Mouse (Mus musculus) heart, embryonic 13.5 days (tissue): Measurements from ENCODE around the gene Rela. TPM values are rescaled to one million over a fixed set of nuclear protein-coding genes. Genes with fewer than 3 reads are reported as not detected.

Experiments used
- ATAC-seq: fragments of 200-750 bp; cut with Nextera tagmentation; 2 replicates; pipeline ENCODE4 v1.8.0; 2017; ENCODE audit warnings: moderate TSS enrichment; ENCODE audit not compliant: insufficient number of reproducible peaks, low FRiP score, low TSS enrichment; ENCODE audit errors: extremely low read depth
- H3K27ac ChIP-seq: fragments of 300-500 bp; sonication (generic); replicated peaks from 2 replicates; pipeline ENCODE4 v1.5.1; 2015; ENCODE audit warnings: moderate library complexity, mild to moderate bottlenecking, inconsistent platforms
- H3K27me3 ChIP-seq: fragments of 300-500 bp; sonication (generic); replicated peaks from 2 replicates; pipeline ENCODE4 v1.6.1; 2015; ENCODE audit warnings: mild to moderate bottlenecking, inconsistent platforms
- H3K36me3 ChIP-seq: fragments of 300-500 bp; sonication (generic); 2 replicates; pipeline ENCODE4 v1.6.1; 2015; ENCODE audit warnings: mild to moderate bottlenecking, inconsistent platforms
- H3K4me1 ChIP-seq: fragments of 300-500 bp; sonication (generic); 2 replicates; pipeline ENCODE4 v1.6.1; 2015; ENCODE audit warnings: inconsistent platforms
- H3K4me2 ChIP-seq: fragments of 300-500 bp; sonication (generic); 2 replicates; pipeline ENCODE4 v1.6.1; 2015; ENCODE audit warnings: inconsistent platforms, mild to moderate bottlenecking, moderate library complexity
- H3K4me3 ChIP-seq: fragments of 300-500 bp; sonication (generic); 2 replicates; pipeline ENCODE4 v1.5.1; 2015; ENCODE audit warnings: moderate library complexity, mild to moderate bottlenecking, inconsistent platforms
- H3K9ac ChIP-seq: fragments of 300-500 bp; sonication (generic); 2 replicates; pipeline ENCODE4 v1.6.1; 2015; ENCODE audit warnings: inconsistent platforms, mild to moderate bottlenecking, moderate library complexity
- H3K9me3 ChIP-seq: fragments of 300-500 bp; sonication (generic); 2 replicates; pipeline ENCODE4 v1.6.1; 2016; ENCODE audit warnings: inconsistent platforms
- WGBS: fragments of 180-500 bp; shearing (Covaris S2); methylation state at CpG from one replicate; pipeline ENCODE4 v1.1.7; 2015; ENCODE audit warnings: mixed read lengths; 5-methylcytosine and 5-hydroxymethylcytosine counted together
- microRNA-seq: library from miRNA; unstranded; fragments of <30 nt; microRNA quantifications from one replicate; pipeline ENCODE4, GENCODE M21; 2016
- polyA plus RNA-seq: library from polyadenylated mRNA; unstranded; fragments of >200 nt; fragmentation: Nextera tagmentation; extraction: Ambion mirVana; gene quantifications from 2 replicates; pipeline ENCODE4 v1.2.1, GENCODE M21; 2015

The Rela gene
- polyA plus RNA-seq, 1 experiment from 2014 or later, result 35.9 TPM

- H3K36me3 ChIP-seq, result peaks cover 58% of the 10 kb centered on the region
- no peaks in the 10 kb centered on the region for H3K9me3 ChIP-seq
- peaks cover 54% of the 10 kb centered on the region for H3K4me1 ChIP-seq
- peak; percentile 40; the same call in 1 of the 2 replicates for ATAC-seq
- H3K27me3 ChIP-seq, result no peaks in the 10 kb centered on the region
- 8% methylated on average over 42 of the region's 42 CpGs for WGBS
- peak overlapping the region; percentile 96 for H3K27ac ChIP-seq
- peak overlapping the region; percentile 81 for H3K4me3 ChIP-seq
- peak overlapping the region; percentile 96 for H3K9ac ChIP-seq
- peak overlapping the region; percentile 99 for H3K4me2 ChIP-seq
These were observed 52.5 kb downstream of the Rela start for GRCm38 (mm10) chr19:5689565-5690342.

- Histone ChIP-seq H3K27ac (peak overlapping the region; percentile 96), H3K9ac (peak overlapping the region; percentile 96), H3K4me1 (peaks cover 54% of the 10 kb centered on the region), H3K9me3 (no peaks in the 10 kb centered on the region), H3K4me2 (peak overlapping the region; percentile 99), H3K27me3 (no peaks in the 10 kb centered on the region), H3K4me3 (peak overlapping the region; percentile 81), H3K36me3 (peaks cover 58% of the 10 kb centered on the region)
- ATAC-seq, result no peak
- 46% methylated on average over 15 of the region's 15 CpGs for WGBS
These were observed 53.1 kb downstream of the Rela start for GRCm38 (mm10) chr19:5690343-5690735.

GRCm38 (mm10) chr19:5691601-5692000 is 54.3 kb downstream of the Rela start:
- H3K27me3 ChIP-seq, result no peaks in the 10 kb centered on the region
- peaks cover 63% of the 10 kb centered on the region for H3K4me1 ChIP-seq
- H3K9ac ChIP-seq, result peak overlapping the region; percentile 96
- no peak for ATAC-seq
- H3K4me2 ChIP-seq, result peak overlapping the region; percentile 99
- H3K9me3 ChIP-seq, result no peaks in the 10 kb centered on the region
- peaks cover 58% of the 10 kb centered on the region for H3K36me3 ChIP-seq
- WGBS, result 63% methylated on average over 5 of the region's 5 CpGs
- peak overlapping the region; percentile 96 for H3K27ac ChIP-seq
- H3K4me3 ChIP-seq, result peak overlapping the region; percentile 81

- Histone ChIP-seq H3K4me1 (peaks cover 59% of the 10 kb centered on the region), H3K27me3 (no peaks in the 10 kb centered on the region), H3K9ac (peak overlapping the region; percentile 96), H3K27ac (peak overlapping the region; percentile 96), H3K4me2 (peak overlapping the region; percentile 99), H3K9me3 (no peaks in the 10 kb centered on the region), H3K4me3 (peak overlapping the region; percentile 81), H3K36me3 (peaks cover 62% of the 10 kb centered on the region)
- ATAC-seq, result no peak
- 60% methylated on average over 10 of the region's 10 CpGs for WGBS
These were observed 55.0 kb downstream of the Rela start for GRCm38 (mm10) chr19:5692086-5692912.

- WGBS, result 63% methylated on average over 10 of the region's 10 CpGs
- H3K36me3 ChIP-seq, result peaks cover 68% of the 10 kb centered on the region
These were observed 55.7 kb downstream of the Rela start for GRCm38 (mm10) chr19:5692913-5693396.

GRCm38 (mm10) chr19:5693801-5694200 is 56.5 kb downstream of the Rela start:
- ATAC-seq, result no peak

More at GRCm38 (mm10) chr19:5692913-5693396, 55.7 kb downstream of the Rela start:
- H3K9ac ChIP-seq, result peak overlapping the region; percentile 96
- H3K27me3 ChIP-seq, result no peaks in the 10 kb centered on the region
- no peak for ATAC-seq
- H3K4me2 ChIP-seq, result peak overlapping the region; percentile 99
- peak overlapping the region; percentile 96 for H3K27ac ChIP-seq
- H3K9me3 ChIP-seq, result no peaks in the 10 kb centered on the region
- H3K4me1 ChIP-seq, result peaks cover 52% of the 10 kb centered on the region
- H3K4me3 ChIP-seq, result peak overlapping the region; percentile 81

GRCm38 (mm10) chr19:5695849-5696462 is 58.7 kb downstream of the Rela start:
- H3K27ac ChIP-seq, result no peak overlapping the region
- peaks cover 93% of the 10 kb centered on the region for H3K36me3 ChIP-seq
- peak overlapping the region; percentile 55 for H3K4me2 ChIP-seq
- peak overlapping the region; percentile 22; the same call in 1 of the 2 replicates for H3K4me3 ChIP-seq
- H3K9me3 ChIP-seq, result no peaks in the 10 kb centered on the region
- H3K9ac ChIP-seq, result peak overlapping the region; percentile 33
- peaks cover 41% of the 10 kb centered on the region for H3K4me1 ChIP-seq
- WGBS, result 30% methylated on average over 41 of the region's 41 CpGs
- H3K27me3 ChIP-seq, result no peaks in the 10 kb centered on the region
- no peak for ATAC-seq

More at GRCm38 (mm10) chr19:5693801-5694200, 56.5 kb downstream of the Rela start:
- Histone ChIP-seq H3K4me3 (peak overlapping the region; percentile 81), H3K27me3 (no peaks in the 10 kb centered on the region), H3K4me2 (peak overlapping the region; percentile 99), H3K4me1 (peaks cover 51% of the 10 kb centered on the region), H3K27ac (no peak overlapping the region), H3K9me3 (no peaks in the 10 kb centered on the region), H3K36me3 (peaks cover 77% of the 10 kb centered on the region), H3K9ac (peak overlapping the region; percentile 96; the same call in 1 of the 2 replicates)
- 85% methylated on average over 6 of the region's 6 CpGs for WGBS

Small RNAs within 50 kb of the gene (microRNA-seq; reads per million reads assigned to microRNA genes)
- not detected for gene Mir6987

Other genes starting within 250 kb of the Rela start
- gene Sart1, start 248.8 kb upstream of the Rela start, polyA plus RNA-seq, result 40.7 and 41.9 TPM in 2 replicates
- gene Tsga10ip, start 235.0 kb upstream of the Rela start, polyA plus RNA-seq, result 1.6 and 2.2 TPM in 2 replicates
- 190 and 213 TPM in 2 replicates for gene Drap1, start 212.5 kb upstream of the Rela start, polyA plus RNA-seq
- gene AI837181, start 212.3 kb upstream of the Rela start, polyA plus RNA-seq, result 38.3 and 40.9 TPM in 2 replicates
- gene Fosl1, start 189.9 kb upstream of the Rela start, polyA plus RNA-seq, result not detected in 2 replicates
- 7.6 and 8.1 TPM in 2 replicates for gene Ccdc85b, start 179.6 kb upstream of the Rela start, polyA plus RNA-seq
- 87.4 and 93.1 TPM in 2 replicates for gene Fibp, start 176.9 kb upstream of the Rela start, polyA plus RNA-seq
- 0.56 and 1.7 TPM in 2 replicates for gene Ctsw, start 169.0 kb upstream of the Rela start, polyA plus RNA-seq
- 74.0 and 80.7 TPM in 2 replicates for gene Efemp2, start 163.5 kb upstream of the Rela start, polyA plus RNA-seq
- 36.8 and 38.9 TPM in 2 replicates for gene Mus81, start 149.1 kb upstream of the Rela start, polyA plus RNA-seq
- 1,825 and 1,925 TPM in 2 replicates for gene Cfl1, start 147.0 kb upstream of the Rela start, polyA plus RNA-seq
- gene 1700020D05Rik, start 133.7 kb upstream of the Rela start, polyA plus RNA-seq, result not detected in 2 replicates
- gene Snx32, start 126.9 kb upstream of the Rela start, polyA plus RNA-seq, result 13.5 and 14.8 TPM in 2 replicates
- gene Ovol1, start 76.8 kb upstream of the Rela start, polyA plus RNA-seq, result 0.07 and 0.13 TPM in 2 replicates
- 2.2 and 2.7 TPM in 2 replicates for gene Ap5b1, start 69.5 kb upstream of the Rela start, polyA plus RNA-seq
- gene Rnaseh2c, start 35.6 kb upstream of the Rela start, polyA plus RNA-seq, result 109 and 113 TPM in 2 replicates
- 31.0 and 31.5 TPM in 2 replicates for gene Kat5, start 27.2 kb upstream of the Rela start, polyA plus RNA-seq
- gene Sipa1, start 26.2 kb downstream of the Rela start, polyA plus RNA-seq, result 21.9 and 23.2 TPM in 2 replicates
- gene Map3k11, start 51.3 kb downstream of the Rela start, polyA plus RNA-seq, result 23.2 and 24.0 TPM in 2 replicates
- gene Pcnx3, start 51.4 kb downstream of the Rela start, polyA plus RNA-seq, result 13.6 and 14.9 TPM in 2 replicates
- gene Kcnk7, start 66.9 kb downstream of the Rela start, polyA plus RNA-seq, result 0.29 TPM in 1 of 2 replicates, not detected in the other
- gene Ehbp1l1, start 88.8 kb downstream of the Rela start, polyA plus RNA-seq, result 85.9 and 96.8 TPM in 2 replicates
- 79.7 and 82.6 TPM in 2 replicates for gene Fam89b, start 92.2 kb downstream of the Rela start, polyA plus RNA-seq
- 22.5 and 24.7 TPM in 2 replicates for gene Ltbp3, start 103.4 kb downstream of the Rela start, polyA plus RNA-seq
- gene Scyl1, start 133.9 kb downstream of the Rela start, polyA plus RNA-seq, result 55.8 and 59.6 TPM in 2 replicates
- 27.4 and 29.0 TPM in 2 replicates for gene Frmd8, start 237.8 kb downstream of the Rela start, polyA plus RNA-seq
- gene Slc25a45, start 240.3 kb downstream of the Rela start, polyA plus RNA-seq, result 3.7 and 4.2 TPM in 2 replicates